ENCODE assay signal across 24 mouse cellular contexts in genomic region chr1:159674240-159674639, GRCm38 (mm10).
DNase-seq lines count a peak whose midpoint lies in the region; ATAC-seq and TF ChIP-seq lines count a peak whose summit lies in the region.
"Had no signal": no experiment of that assay in that cellular context is flagged by ENCODE, and none has a peak within 500 bp of the region (broad histone marks: within the 10 kb centered on the region; RNA-seq: fewer than 3 reads in every experiment).

No protein-coding gene starts in this region.

- no peaks in the 10 kb centered on the region for H3K27me3 ChIP-seq in hindbrain, postnatal 0 days (ENCODE audit: insufficient read depth, low read length)
- H3K27me3 ChIP-seq: embryonic facial prominence, embryonic 12.5 days; embryonic facial prominence, embryonic 15.5 days; hindbrain, embryonic 12.5 days; hindbrain, embryonic 15.5 days had no signal

- H3K9me3 ChIP-seq in hindbrain, postnatal 0 days (ENCODE audit: low read length): no peaks in the 10 kb centered on the region
- H3K9me3 ChIP-seq: embryonic facial prominence, embryonic 12.5 days; embryonic facial prominence, embryonic 15.5 days; G1E; hindbrain, embryonic 12.5 days; hindbrain, embryonic 15.5 days had no signal

- H3K4me2 ChIP-seq in hindbrain, postnatal 0 days (ENCODE audit: low read depth, low read length): no peak overlapping the region
- H3K4me2 ChIP-seq: embryonic facial prominence, embryonic 12.5 days; embryonic facial prominence, embryonic 15.5 days; heart, embryonic 11.5 days; hindbrain, embryonic 12.5 days; hindbrain, embryonic 15.5 days had no signal

- H3K4me3 ChIP-seq in hindbrain, postnatal 0 days (ENCODE audit: low read length): no peak overlapping the region
- H3K4me3 ChIP-seq: embryonic facial prominence, embryonic 12.5 days; embryonic facial prominence, embryonic 15.5 days; gastrocnemius, adult 2 months; hindbrain, embryonic 12.5 days; hindbrain, embryonic 15.5 days had no signal

- H3K4me1 ChIP-seq in hindbrain, postnatal 0 days (ENCODE audit: insufficient read depth, low read length): peaks cover 13% of the 10 kb centered on the region

- TF ChIP-seq CTCF in hindbrain, postnatal 0 days (IDR thresholded peaks at IDR 0.05; ENCODE audit: low read depth): no peak

- 73% methylated on average over 1 of the region's 1 CpGs for WGBS in hindbrain, postnatal 0 days

- no peak overlapping the region for H3K27ac ChIP-seq in hindbrain, postnatal 0 days
- H3K27ac ChIP-seq: embryonic facial prominence, embryonic 12.5 days; embryonic facial prominence, embryonic 15.5 days; gastrocnemius, adult 2 months; hindbrain, embryonic 12.5 days; hindbrain, embryonic 15.5 days had no signal

- DNase-seq in adrenal gland, adult 2 months: peak; percentile 51
- DNase-seq in adrenal gland, postnatal 14 days: no peak
- peak; percentile 62 for DNase-seq in CD4-positive, CD25-positive, alpha-beta regulatory T cell, adult 2 months (ENCODE audit: low read depth, low spot score)
- peak; percentile 26 for DNase-seq in induced T-regulatory cell, adult 2 months (ENCODE audit: low read depth)
- DNase-seq in hindbrain, postnatal 0 days (ENCODE audit: low spot score): no peak
- DNase-seq in spleen, postnatal 10 days (ENCODE audit: low spot score in 2 of 2): no peak
- DNase-seq: B cell, adult 2 months; cerebellum, adult 11 months; cerebellum, adult 2 months; cerebellum, adult 9-11 months; forebrain, postnatal 0 days; gastrocnemius, adult 2 months; gastrocnemius, postnatal 14 days; heart, adult 11 months; kidney, adult 2 months had no signal

- no peak overlapping the region for H3K9ac ChIP-seq in hindbrain, postnatal 0 days (replicated peaks; ENCODE audit: low read length)
- H3K9ac ChIP-seq: embryonic facial prominence, embryonic 12.5 days; embryonic facial prominence, embryonic 15.5 days; forebrain, postnatal 0 days; hindbrain, embryonic 12.5 days; hindbrain, embryonic 15.5 days had no signal

- no peaks in the 10 kb centered on the region for H3K36me3 ChIP-seq in hindbrain, postnatal 0 days (ENCODE audit: insufficient read depth, low read length)
- H3K36me3 ChIP-seq: embryonic facial prominence, embryonic 12.5 days; embryonic facial prominence, embryonic 15.5 days; G1E; hindbrain, embryonic 12.5 days; hindbrain, embryonic 15.5 days had no signal

- ATAC-seq in hindbrain, postnatal 0 days: no peak
- ATAC-seq: forebrain, embryonic 14.5 days; forebrain, postnatal 0 days; intestine, postnatal 0 days; Patski had no signal

Comparison
In these comparisons a context has a peak if more than half of its experiments do, and no peak if none do; other contexts are left out.
1. DNase-seq: peak in adrenal gland, adult 2 months (single experiment), CD4-positive, CD25-positive, alpha-beta regulatory T cell, adult 2 months (single experiment) and induced T-regulatory cell, adult 2 months (single experiment); none in adrenal gland, postnatal 14 days (single experiment), hindbrain, postnatal 0 days (single experiment) and spleen, postnatal 10 days (0 of 2).